Mouse (Mus musculus) left cerebral cortex, adult 6 months (tissue): ENCODE data around the gene Rps4x. TPM values are rescaled to one million over a fixed set of nuclear protein-coding genes. Genes with fewer than 3 reads are reported as not detected.

Experiments used
- long read RNA-seq, 2 experiments: library from polyadenylated mRNA; unstranded; transcript quantifications; one replicate each; pipeline ENCODE4 v2.0.0; 2019 to 2020
- polyA plus RNA-seq: library from polyadenylated mRNA; unstranded; fragments of <200 nt; fragmentation: Nextera tagmentation; gene quantifications from 2 replicates; pipeline ENCODE4 v1.2.3, GENCODE M21; 2021

Rps4x gene
- polyA plus RNA-seq, result 973 and 1,135 TPM in 2 replicates
- long read RNA-seq, experiment 1, transcript Rps4x-201 (7 exons, 975 nt), result major isoform, 415 of 451 reads
- long read RNA-seq, experiment 1, partial matches to known transcripts, result 28 of 451 reads
- long read RNA-seq, experiment 1, other reads (novel, unspliced or antisense), result 7 of 451 reads
- long read RNA-seq, experiment 2, transcript Rps4x-203 (3 exons, 558 nt), result minor isoform, 19 of 1,008 reads
- long read RNA-seq, experiment 2, transcript Rps4x-201 (7 exons, 975 nt), result major isoform, 832 of 1,008 reads
- long read RNA-seq, experiment 2, partial matches to known transcripts, result 144 of 1,008 reads
- long read RNA-seq, experiment 2, other reads (novel, unspliced or antisense), result 13 of 1,008 reads

DNA sequence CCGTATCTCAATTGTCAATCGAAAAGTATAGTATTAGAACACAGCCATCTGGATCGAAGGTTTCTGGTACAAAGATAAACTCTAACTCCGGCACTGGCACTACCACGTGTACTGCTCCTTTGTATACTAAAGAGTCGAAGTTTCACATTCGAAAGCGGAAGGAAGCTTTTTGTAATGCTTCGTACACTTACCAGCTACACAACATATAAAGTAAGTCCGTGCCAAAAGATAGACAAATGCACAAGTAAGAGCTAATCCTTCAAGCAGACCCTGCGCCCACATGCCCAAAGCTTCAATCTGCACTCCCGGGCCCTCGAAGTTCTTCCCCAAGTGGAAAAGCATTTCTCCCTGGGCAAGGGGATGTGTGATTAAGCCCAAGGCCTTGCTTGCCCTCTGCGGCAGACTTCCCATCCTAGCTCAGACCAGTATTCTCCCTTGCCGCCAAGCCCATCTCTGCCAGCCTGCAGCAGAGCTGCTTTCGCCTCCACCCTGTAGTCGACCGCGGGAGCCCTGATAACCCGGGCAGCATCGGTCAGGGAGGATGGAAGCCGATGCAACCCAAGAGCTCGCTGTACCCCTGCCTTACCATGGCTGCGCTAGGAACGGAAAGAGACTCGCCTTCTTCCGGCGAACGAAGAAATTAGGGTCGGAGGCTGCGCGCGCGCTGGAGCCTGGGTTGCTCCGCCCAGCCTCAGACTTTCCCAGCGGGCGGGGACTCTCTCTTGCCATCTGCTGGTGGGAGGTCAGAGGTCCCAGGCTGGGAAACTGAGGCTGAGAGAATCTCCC, at the start of gene Rps4x:
TSS of gene Rps4x (minus strand) at position 683 of the 786 bp plus-strand sequence.

DNA sequence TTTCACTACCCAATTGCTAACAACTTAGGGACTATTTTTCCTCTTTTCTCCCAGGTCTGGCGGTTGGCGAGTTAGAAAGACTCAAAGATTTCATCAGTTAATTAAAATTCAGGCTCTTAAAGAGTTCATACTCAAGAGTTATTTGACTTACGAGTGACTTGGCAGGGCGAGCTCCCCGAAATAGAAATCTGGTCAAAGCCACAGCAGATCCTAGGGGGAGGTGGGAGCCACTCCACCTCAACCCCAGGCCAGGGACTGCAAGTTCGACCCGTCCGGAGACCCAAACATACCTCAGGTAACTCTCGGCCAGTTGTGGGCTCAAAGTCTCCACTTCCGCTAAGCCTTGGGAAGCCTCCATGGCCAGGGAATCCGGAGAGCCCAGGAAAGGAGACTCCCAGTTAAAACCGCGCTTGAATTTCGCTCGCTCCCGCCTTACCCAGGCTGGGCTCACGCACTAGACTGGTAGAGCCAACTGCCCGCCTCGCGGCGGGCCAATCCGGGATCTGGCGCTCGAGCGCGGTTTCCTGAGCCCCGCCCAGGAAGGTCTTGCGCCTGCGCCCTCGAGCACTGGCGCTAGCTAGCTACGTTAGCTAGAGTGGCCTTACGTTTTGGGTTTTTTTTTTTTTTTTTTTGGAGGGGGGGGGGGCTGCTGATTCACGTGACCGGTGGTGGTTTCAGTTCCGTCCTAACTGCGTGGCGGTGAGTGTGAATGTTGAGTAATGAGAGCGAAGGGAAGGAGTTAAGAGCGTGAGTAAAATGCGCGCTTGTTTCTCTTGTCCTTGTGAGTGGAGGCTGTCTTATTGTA, 32.4 kb downstream of the Rps4x start, which contains the start of gene Ercc6l:
TSS of gene Ercc6l (minus strand) at position 474 of the 805 bp plus-strand sequence.

Other genes starting within 250 kb of the Rps4x start
- 1.1 and 2.2 TPM in 2 replicates for gene Rtl5, start 118.1 kb downstream of the Rps4x start, polyA plus RNA-seq
- 119 and 157 TPM in 2 replicates for gene Pin4, start 69.9 kb downstream of the Rps4x start, polyA plus RNA-seq
- gene Ercc6l, start 32.3 kb downstream of the Rps4x start, polyA plus RNA-seq, result 0.04 and 0.05 TPM in 2 replicates
- gene Cited1, start 62.8 kb upstream of the Rps4x start, polyA plus RNA-seq, result 4.6 and 4.7 TPM in 2 replicates